Mouse (Mus musculus) ES-E14 (cell line): ENCODE results near the gene Rccd1. TPM values are rescaled to one million over a fixed set of nuclear protein-coding genes. Genes with fewer than 3 reads are reported as not detected.

Source experiments
- DNase-seq: peaks from one replicate; pipeline ENCODE4 v3.0.0-alpha.2; 2013; ENCODE audit warnings: low read depth, low spot score
- H3K27ac ChIP-seq: 2 replicates; pipeline ENCODE4 v1.5.1; 2012; ENCODE audit warnings: low read depth, mild to moderate bottlenecking, low read length, moderate library complexity, mixed read lengths; ENCODE audit not compliant: poor library complexity, insufficient read depth, severe bottlenecking
- H3K36me3 ChIP-seq: 2 replicates; pipeline ENCODE4 v1.6.1; 2012; ENCODE audit warnings: mild to moderate bottlenecking, low read length, moderate library complexity, mixed read lengths; ENCODE audit not compliant: control insufficient read depth, poor library complexity, insufficient read depth, severe bottlenecking
- H3K4me1 ChIP-seq, 2 experiments: fragments of 150-350 bp in 1 of 2; sonication (generic) in 1 of 2; 2 replicates each; pipeline ENCODE4 v1.6.1; 2012; ENCODE audit warnings: low read length in 2 of 2, mild to moderate bottlenecking in 1 of 2, mixed read lengths in 1 of 2; ENCODE audit not compliant: control insufficient read depth in 2 of 2, insufficient read depth in 2 of 2, poor library complexity in 1 of 2
- H3K4me3 ChIP-seq, 2 experiments: fragments of 150-350 bp in 1 of 2; sonication (generic) in 1 of 2; 2 replicates each; pipeline ENCODE4 v1.5.1; 2012; ENCODE audit warnings: low read length in 2 of 2, low read depth in 1 of 2, mild to moderate bottlenecking in 1 of 2, mixed read lengths in 1 of 2; ENCODE audit not compliant: insufficient read depth in 1 of 2, poor library complexity in 1 of 2, severe bottlenecking in 1 of 2
- H3K9ac ChIP-seq: 2 replicates; pipeline ENCODE4 v1.6.1; 2012; ENCODE audit warnings: low read depth, mild to moderate bottlenecking, low read length, mixed read lengths; ENCODE audit not compliant: poor library complexity, insufficient read depth, severe bottlenecking
- H3K9me3 ChIP-seq: fragments of 150-350 bp; sonication (generic); 2 replicates; pipeline ENCODE4 v1.6.1; 2012; ENCODE audit warnings: low read depth, mild to moderate bottlenecking, low read length; ENCODE audit not compliant: control insufficient read depth, insufficient read depth
- CHD2 ChIP-seq: IDR thresholded peaks from 2 replicates; pipeline ENCODE4 v1.6.1; 2014; ENCODE audit warnings: mild to moderate bottlenecking, low read depth, low read length, inconsistent platforms
- HCFC1 ChIP-seq: IDR thresholded peaks from 2 replicates; pipeline ENCODE4 v1.6.1; 2012; ENCODE audit warnings: low read length, inconsistent platforms, borderline replicate concordance; ENCODE audit not compliant: insufficient read depth
- MAFK ChIP-seq: IDR thresholded peaks from 2 replicates; pipeline ENCODE4 v1.6.1; 2014; ENCODE audit warnings: mild to moderate bottlenecking, low read depth, low read length, inconsistent platforms; ENCODE audit not compliant: insufficient read depth
- ZC3H11A ChIP-seq: IDR thresholded peaks from 2 replicates; pipeline ENCODE4 v1.6.1; 2012; ENCODE audit warnings: low read depth, mild to moderate bottlenecking, inconsistent platforms, low read length, borderline replicate concordance
- ZNF384 ChIP-seq: IDR thresholded peaks from 2 replicates; pipeline ENCODE4 v1.6.1; 2012; ENCODE audit warnings: low read depth, low read length, inconsistent platforms
- in situ Hi-C, 2 experiments: fragments of 600-800 bp; cut with MboI; formaldehyde crosslinking; loops; one replicate each; pipeline ENCODE4 v1.15.1; 2025; ENCODE audit warnings: low sequenced_read_pairs in 2 of 2, inconsistent platforms in 1 of 2; ENCODE audit not compliant: unreplicated experiment in 2 of 2
- total RNA-seq: library from RNA; depleted of rRNA; stranded (reverse); fragments of 300-350 nt; gene quantifications from 2 replicates; pipeline ENCODE4 v1.2.3, GENCODE M21; 2012

Gene Rccd1
- total RNA-seq, 1 experiment: 16.4 TPM

DNA sequence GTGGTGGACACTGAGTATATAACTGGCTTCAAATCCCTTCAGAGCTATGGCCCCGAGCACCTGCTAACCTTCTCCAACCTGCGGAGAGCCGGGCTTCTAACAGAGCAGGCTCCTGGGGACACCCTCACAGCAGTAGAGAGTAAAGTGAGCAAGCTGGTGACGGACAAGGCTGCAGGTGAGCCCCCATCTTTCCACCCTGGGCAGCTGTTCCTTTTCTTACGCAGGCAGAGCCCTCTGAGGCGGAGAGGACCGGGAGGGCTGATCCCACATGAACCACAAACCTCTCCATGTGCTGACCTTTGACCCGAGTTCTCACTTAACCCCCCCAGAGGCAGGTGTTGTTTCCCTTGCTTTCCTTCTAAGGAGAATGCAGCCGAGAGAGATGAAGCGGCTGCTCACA is 36.5 kb downstream of the Rccd1 start:
- Histone ChIP-seq H3K9me3 (no peaks in the 10 kb centered on the region), H3K9ac (no peak overlapping the region), H3K4me1 (no peaks in the 10 kb centered on the region), H3K4me3 (no peak overlapping the region), H3K36me3 (peaks cover 37% of the 10 kb centered on the region), H3K27ac (no peak overlapping the region)
- TF ChIP-seq MAFK (no peak), CHD2 (no peak), ZC3H11A (no peak), ZNF384 (no peak), HCFC1 (no peak)
- no peak for DNase-seq
- in situ Hi-C loops: no loop called here

DNA sequence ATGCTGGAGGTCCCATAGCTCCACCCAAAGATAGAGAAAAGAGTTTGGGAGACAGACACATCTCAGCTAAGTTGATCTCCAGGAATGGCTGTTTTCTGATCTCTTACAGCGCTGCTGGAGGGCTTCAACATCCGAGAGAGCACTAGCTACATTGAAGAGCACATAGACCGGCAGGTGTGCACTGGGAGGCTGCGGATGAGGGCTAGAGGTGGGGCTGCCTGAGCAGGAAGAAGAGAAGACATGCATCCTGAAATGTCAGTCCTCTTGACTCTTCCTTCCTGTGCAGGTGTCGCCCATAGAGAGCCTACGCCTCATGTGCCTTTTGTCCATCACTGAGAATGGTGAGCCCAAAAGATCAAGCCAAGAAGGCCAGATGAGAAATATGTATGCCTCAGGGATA is 38.5 kb downstream of the Rccd1 start:
- H3K36me3 ChIP-seq: peaks cover 35% of the 10 kb centered on the region
- H3K4me1 ChIP-seq: no peaks in the 10 kb centered on the region
- no peak for DNase-seq
- no peak for TF ChIP-seq HCFC1
- no peak for TF ChIP-seq MAFK
- TF ChIP-seq ZC3H11A: no peak
- TF ChIP-seq ZNF384: no peak
- TF ChIP-seq CHD2: no peak
- H3K4me3 ChIP-seq: no peak overlapping the region
- H3K27ac ChIP-seq: no peak overlapping the region
- no peaks in the 10 kb centered on the region for H3K9me3 ChIP-seq
- H3K9ac ChIP-seq: no peak overlapping the region
- in situ Hi-C loops: no loop called here

DNA sequence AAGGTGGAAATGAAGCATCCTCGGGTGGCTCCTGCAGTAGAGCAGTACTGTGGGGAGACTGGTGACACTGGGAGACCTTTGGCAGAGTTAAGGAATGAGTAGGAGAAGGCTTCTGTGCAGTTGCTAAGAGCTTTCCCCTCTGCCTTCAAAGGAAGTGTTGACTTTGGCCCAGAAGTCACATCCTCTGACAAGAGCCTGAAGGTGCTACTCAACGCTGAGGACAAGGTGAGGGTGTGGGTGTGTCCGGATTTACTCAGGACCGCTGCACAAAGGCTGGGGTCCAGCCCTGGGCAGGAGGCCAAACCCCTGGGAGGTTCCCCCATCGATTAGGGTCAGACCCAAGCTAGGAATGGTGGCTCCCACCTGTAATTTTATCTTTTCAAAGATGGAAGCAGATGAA is 39.9 kb downstream of the Rccd1 start:
- TF ChIP-seq CHD2 (no peak), ZNF384 (no peak), MAFK (no peak), HCFC1 (no peak), ZC3H11A (no peak)
- DNase-seq: no peak
- H3K4me3 ChIP-seq: no peak overlapping the region
- H3K9ac ChIP-seq: no peak overlapping the region
- in situ Hi-C loops: no loop called here
- peaks cover 34% of the 10 kb centered on the region for H3K36me3 ChIP-seq
- no peaks in the 10 kb centered on the region for H3K9me3 ChIP-seq
- no peaks in the 10 kb centered on the region for H3K4me1 ChIP-seq
- no peak overlapping the region for H3K27ac ChIP-seq

DNA sequence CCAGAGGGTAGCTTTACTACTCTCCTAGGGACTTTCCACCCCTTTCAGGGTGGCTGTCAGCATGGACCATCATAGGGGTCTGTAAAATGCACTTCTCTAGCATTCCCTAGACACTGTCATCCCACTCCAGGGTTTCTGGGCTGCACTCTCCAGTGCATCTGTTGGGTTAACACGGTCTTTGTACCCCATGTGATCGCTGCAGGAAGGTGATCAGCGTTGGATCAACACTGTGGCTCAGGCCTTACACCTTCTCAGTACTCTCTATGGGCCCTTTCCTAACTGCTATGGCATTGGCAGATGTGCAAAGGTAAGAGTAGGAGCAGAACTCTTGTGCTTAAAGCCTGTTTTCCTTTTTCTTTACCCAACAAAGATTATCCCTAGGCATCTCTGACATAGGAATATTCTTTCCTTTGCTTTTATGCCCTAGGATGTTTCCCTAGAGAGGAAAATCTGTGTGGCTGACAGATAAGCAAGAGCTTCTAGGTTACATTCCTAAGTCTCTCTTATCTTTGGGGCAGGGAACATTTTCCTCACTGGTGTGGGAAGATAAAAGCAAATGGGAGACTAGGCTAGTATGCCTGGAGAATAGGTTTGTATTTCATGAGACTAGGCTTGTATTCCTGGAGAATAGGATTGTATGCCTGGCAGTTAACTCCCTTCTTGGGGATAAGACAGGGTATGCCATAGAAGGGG is 40.9 kb downstream of the Rccd1 start:
- H3K9me3 ChIP-seq: no peaks in the 10 kb centered on the region
- DNase-seq: no peak
- H3K27ac ChIP-seq: no peak overlapping the region
- H3K36me3 ChIP-seq: peaks cover 34% of the 10 kb centered on the region
- no peak overlapping the region for H3K9ac ChIP-seq
- no peak for TF ChIP-seq HCFC1
- no peak for TF ChIP-seq MAFK
- no peak for TF ChIP-seq ZC3H11A
- no peak for TF ChIP-seq ZNF384
- no peak for TF ChIP-seq CHD2
- no peak overlapping the region for H3K4me3 ChIP-seq
- no peaks in the 10 kb centered on the region for H3K4me1 ChIP-seq
- in situ Hi-C loops: no loop called here

DNA sequence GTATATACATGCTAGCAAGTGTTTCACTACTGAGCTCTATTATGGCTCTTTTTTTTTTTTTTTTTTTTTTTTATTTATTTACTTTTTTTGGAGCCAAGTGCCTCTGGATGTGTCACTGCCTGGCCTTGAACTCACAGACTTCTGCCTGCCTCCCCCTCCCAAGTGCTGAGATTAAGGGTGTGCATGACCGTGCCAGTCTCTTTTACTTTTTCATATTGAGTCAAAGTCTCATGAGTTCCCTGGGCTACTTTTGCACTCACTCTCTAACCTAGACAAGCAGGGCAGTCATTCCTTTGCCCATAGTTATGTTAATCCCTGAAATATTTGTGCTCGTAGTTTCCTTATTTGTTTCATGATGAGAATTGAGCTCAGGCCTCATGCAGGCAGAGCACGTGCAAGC is 42.6 kb downstream of the Rccd1 start:
- Histone ChIP-seq H3K9me3 (no peaks in the 10 kb centered on the region), H3K27ac (no peak overlapping the region), H3K4me3 (no peak overlapping the region), H3K9ac (no peak overlapping the region), H3K4me1 (no peaks in the 10 kb centered on the region), H3K36me3 (peaks cover 26% of the 10 kb centered on the region)
- DNase-seq: no peak
- in situ Hi-C loops: no loop called here
- no peak for TF ChIP-seq CHD2
- no peak for TF ChIP-seq HCFC1
- TF ChIP-seq ZC3H11A: no peak
- TF ChIP-seq ZNF384: no peak
- no peak for TF ChIP-seq MAFK
